Mouse (Mus musculus): Measurements from ENCODE around the gene Scnn1g.

DNA sequence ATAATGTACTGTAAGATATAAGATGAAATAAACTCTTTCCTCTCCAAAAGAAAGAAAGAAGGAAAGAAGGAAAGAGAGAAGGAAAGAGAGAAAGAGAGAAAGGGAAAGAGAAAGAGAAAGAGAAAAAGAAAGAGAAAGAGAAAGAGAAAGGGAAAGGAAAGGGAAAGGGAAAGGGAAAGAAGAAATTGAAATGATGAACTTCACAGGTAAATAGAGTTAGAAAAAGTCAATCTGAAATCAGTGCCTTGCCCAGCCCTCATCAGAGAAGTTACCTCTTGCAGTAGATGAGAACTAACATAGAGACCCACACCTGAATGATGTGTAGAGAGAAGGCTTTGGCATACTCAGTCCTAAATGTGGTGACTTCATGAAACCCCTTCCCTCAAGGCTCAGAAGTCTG is 44.9 kb upstream of the Scnn1g start:
- TF ChIP-seq POLR2A (IDR thresholded peaks at IDR 0.05; ENCODE audit: borderline replicate concordance, extremely low read depth, low read depth, low read length) (no peak), CTCF (IDR thresholded peaks at IDR 0.05; ENCODE audit: insufficient read depth, low read length) (no peak)

Measured in lung, adult 2 months (tissue).